Mouse (Mus musculus) kidney, postnatal 0 days (tissue): ENCODE data around the gene Cebpe. TPM values are rescaled to one million over a fixed set of nuclear protein-coding genes. Genes with fewer than 3 reads are reported as not detected.
A peak's percentile ranks its signal among the peaks of the same experiment; 100 is the strongest.

Experiments used
- ATAC-seq: fragments of 200-750 bp; cut with Nextera tagmentation; replicated peaks from 2 replicates; pipeline ENCODE4 v1.8.0; 2017; ENCODE audit warnings: low read depth, moderate number of reproducible peaks, moderate TSS enrichment, moderate library complexity; ENCODE audit not compliant: low FRiP score
- DNase-seq: peaks from one replicate; pipeline ENCODE4 v3.0.0-alpha.2; 2016; ENCODE audit warnings: low spot score
- H3K27ac ChIP-seq: fragments of 300-500 bp; sonication (generic); 2 replicates; pipeline ENCODE4 v1.5.1; 2014; ENCODE audit warnings: mild to moderate bottlenecking
- H3K27me3 ChIP-seq: fragments of 300-500 bp; sonication (generic); 2 replicates; pipeline ENCODE4 v1.6.1; 2014; ENCODE audit warnings: low read length, mixed read lengths; ENCODE audit not compliant: insufficient read depth
- H3K36me3 ChIP-seq: fragments of 300-500 bp; sonication (generic); 2 replicates; pipeline ENCODE4 v1.6.1; 2014; ENCODE audit warnings: low read length, mixed read lengths; ENCODE audit not compliant: insufficient read depth
- H3K4me1 ChIP-seq: fragments of 300-500 bp; sonication (generic); replicated peaks from 2 replicates; pipeline ENCODE4 v1.6.1; 2014; ENCODE audit warnings: antibody characterized with exemption, low read length, mixed read lengths; ENCODE audit not compliant: insufficient read depth
- H3K4me2 ChIP-seq: fragments of 300-500 bp; sonication (generic); 2 replicates; pipeline ENCODE4 v1.6.1; 2014; ENCODE audit warnings: mild to moderate bottlenecking, low read length, moderate library complexity, mixed read lengths
- H3K4me3 ChIP-seq: fragments of 300-500 bp; sonication (generic); replicated peaks from 2 replicates; pipeline ENCODE4 v1.5.1; 2014; ENCODE audit warnings: low read depth, low read length
- H3K9ac ChIP-seq: fragments of 300-500 bp; sonication (generic); 2 replicates; pipeline ENCODE4 v1.6.1; 2014; ENCODE audit warnings: low read depth, low read length
- H3K9me3 ChIP-seq: fragments of 300-500 bp; sonication (generic); replicated peaks from 2 replicates; pipeline ENCODE4 v1.6.1; 2016; ENCODE audit warnings: low read length, inconsistent platforms, mixed read lengths
- CTCF ChIP-seq: IDR thresholded peaks from 2 replicates; pipeline ENCODE4 v1.5.1; 2016; ENCODE audit warnings: antibody characterized with exemption, low read depth, mild to moderate bottlenecking, moderate library complexity
- WGBS: fragments of 180-500 bp; shearing (Covaris S2); extraction: QIAGEN DNeasy Blood & Tissue Kit; methylation state at CpG from one replicate; pipeline ENCODE4 v1.1.7; 2014; 5-methylcytosine and 5-hydroxymethylcytosine counted together
- polyA plus RNA-seq: library from polyadenylated mRNA; unstranded; fragments of >200 nt; fragmentation: Nextera tagmentation; extraction: Ambion mirVana; gene quantifications from 2 replicates; pipeline ENCODE4 v1.2.1, GENCODE M21; 2015

The Cebpe gene
- polyA plus RNA-seq, result not detected in 2 replicates

GRCm38 (mm10) chr14:54712074-54712473 is at the start of gene Cebpe:
TSS of gene Cebpe (minus strand) at chr14:54712174.
- DNase-seq (no peak), ATAC-seq (no peak)
- no peaks in the 10 kb centered on the region for H3K36me3 ChIP-seq
- TF ChIP-seq CTCF, result no peak
- 0 out of 2 replicates have a peak, but pooled peaks cover 4% of the 10 kb centered on the region for H3K4me1 ChIP-seq
- H3K4me3 ChIP-seq, result no peak within 1 kb of the TSS
- 0 out of 2 replicates have a peak within 1 kb of the TSS, but pooled peaks have one; percentile 8 for H3K9ac ChIP-seq
- H3K4me2 ChIP-seq, result no peak within 1 kb of the TSS
- H3K9me3 ChIP-seq, result no peaks in the 10 kb centered on the region
- 93% methylated on average over 7 of the region's 7 CpGs for WGBS
- H3K27me3 ChIP-seq, result 0 out of 2 replicates have a peak, but pooled peaks cover 3% of the 10 kb centered on the region
- 0 out of 2 replicates have a peak within 1 kb of the TSS, but pooled peaks have one; percentile 31 for H3K27ac ChIP-seq

GRCm38 (mm10) chr14:54756382-54756781 is 44.4 kb upstream of the Cebpe start:
- no peak for TF ChIP-seq CTCF
- DNase-seq, result peak; percentile 30
- Histone ChIP-seq H3K4me1 (0 out of 2 replicates have a peak, but pooled peaks cover 5% of the 10 kb centered on the region), H3K27me3 (no peaks in the 10 kb centered on the region), H3K36me3 (no peaks in the 10 kb centered on the region), H3K9ac (no peak overlapping the region), H3K4me2 (no peak overlapping the region), H3K9me3 (no peaks in the 10 kb centered on the region), H3K4me3 (no peak overlapping the region), H3K27ac (no peak overlapping the region; the same call in 1 of the 2 replicates)
- no peak for ATAC-seq
- 63% methylated on average over 6 of the region's 6 CpGs for WGBS

- Histone ChIP-seq H3K27me3 (no peaks in the 10 kb centered on the region), H3K4me2 (no peak overlapping the region), H3K4me1 (0 out of 2 replicates have a peak, but pooled peaks cover 5% of the 10 kb centered on the region), H3K27ac (peak overlapping the region; percentile 76), H3K9ac (no peak overlapping the region), H3K36me3 (no peaks in the 10 kb centered on the region), H3K9me3 (no peaks in the 10 kb centered on the region), H3K4me3 (no peak overlapping the region)
- TF ChIP-seq CTCF, result no peak
- 12% methylated on average over 6 of the region's 6 CpGs for WGBS
- peak; percentile 90 for DNase-seq
- peak; percentile 85 for ATAC-seq
These were observed 42.6 kb upstream of the Cebpe start for GRCm38 (mm10) chr14:54754602-54755018.

- TF ChIP-seq CTCF, result no peak
- no peak overlapping the region for H3K9ac ChIP-seq
- 50% methylated on average over 13 of the region's 14 CpGs for WGBS
- H3K36me3 ChIP-seq, result no peaks in the 10 kb centered on the region
- no peak overlapping the region for H3K4me3 ChIP-seq
- H3K4me2 ChIP-seq, result no peak overlapping the region; the same call in 1 of the 2 replicates
- H3K4me1 ChIP-seq, result 0 out of 2 replicates have a peak, but pooled peaks cover 5% of the 10 kb centered on the region
- DNase-seq (no peak), ATAC-seq (peak; percentile 47; the same call in 1 of the 2 replicates)
- 0 out of 2 replicates have a peak overlapping the region, but pooled peaks have one; percentile 20 for H3K27ac ChIP-seq
- H3K27me3 ChIP-seq, result no peaks in the 10 kb centered on the region
- H3K9me3 ChIP-seq, result no peaks in the 10 kb centered on the region
These were observed 42.1 kb upstream of the Cebpe start for GRCm38 (mm10) chr14:54753986-54754601.

GRCm38 (mm10) chr14:54752938-54753337 is 41.0 kb upstream of the Cebpe start:
- 0 out of 2 replicates have a peak, but pooled peaks cover 5% of the 10 kb centered on the region for H3K4me1 ChIP-seq
- H3K9ac ChIP-seq, result no peak overlapping the region
- ATAC-seq, result no peak
- TF ChIP-seq CTCF, result no peak
- DNase-seq, result no peak
- H3K4me2 ChIP-seq, result no peak overlapping the region
- no peak overlapping the region for H3K4me3 ChIP-seq
- 81% methylated on average over 6 of the region's 6 CpGs for WGBS
- H3K9me3 ChIP-seq, result no peaks in the 10 kb centered on the region
- H3K27me3 ChIP-seq, result no peaks in the 10 kb centered on the region
- no peaks in the 10 kb centered on the region for H3K36me3 ChIP-seq
- H3K27ac ChIP-seq, result no peak overlapping the region

- Histone ChIP-seq H3K36me3 (no peaks in the 10 kb centered on the region), H3K4me3 (no peak overlapping the region), H3K27ac (no peak overlapping the region), H3K9me3 (no peaks in the 10 kb centered on the region), H3K27me3 (no peaks in the 10 kb centered on the region), H3K4me2 (no peak overlapping the region), H3K9ac (no peak overlapping the region), H3K4me1 (0 out of 2 replicates have a peak, but pooled peaks cover 5% of the 10 kb centered on the region)
- WGBS, result 96% methylated on average over 1 of the region's 1 CpGs
- TF ChIP-seq CTCF, result no peak
- DNase-seq (no peak), ATAC-seq (no peak)
These were observed 39.8 kb upstream of the Cebpe start for GRCm38 (mm10) chr14:54751768-54752167.
